Mouse (Mus musculus) ovary, adult 18-20 months (tissue): Measurements from ENCODE around the gene Slc39a7.
A peak's percentile ranks its signal among the peaks of the same experiment; 100 is the strongest.
"Not testable (repeated sequence)": the region's sequence is repeated elsewhere in the genome, so short reads cannot be mapped to it uniquely, and the experiment has no call there.

Experiments used
- DNase-seq: peaks from one replicate; pipeline ENCODE4 v3.0.0; 2022; ENCODE audit warnings: low spot score, mixed read lengths

Gene Slc39a7

GRCm38 (mm10) chr17:33999341-34000149 lies 31.9 kb downstream of the Slc39a7 start:
- no peak for DNase-seq

- not testable (repeated sequence) for DNase-seq
Measured at GRCm38 (mm10) chr17:33998697-33999096, 32.8 kb downstream of the Slc39a7 start.

DNA sequence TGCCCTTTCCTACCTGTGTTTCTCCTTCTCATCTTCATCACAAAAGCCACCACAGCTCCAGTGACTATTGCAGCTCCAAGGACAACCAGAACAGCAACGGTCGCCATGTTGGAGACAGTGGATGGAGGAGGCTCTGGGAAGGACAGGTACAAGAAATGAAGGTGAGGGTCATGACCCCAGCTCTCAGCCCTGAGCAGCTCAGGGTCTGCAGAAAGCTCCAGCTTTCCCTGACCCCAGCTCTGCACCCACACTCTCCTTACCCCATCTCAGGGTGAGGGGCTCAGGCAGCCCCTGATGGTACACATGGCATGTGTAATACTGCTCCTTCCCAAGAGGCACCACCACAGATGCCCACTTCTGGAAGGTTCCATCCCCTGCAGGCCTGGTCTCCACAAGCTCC lies 34.5 kb downstream of the Slc39a7 start:
- not testable (repeated sequence) for DNase-seq

GRCm38 (mm10) chr17:33995651-33996050 lies 35.8 kb downstream of the Slc39a7 start:
- DNase-seq: no peak

DNA sequence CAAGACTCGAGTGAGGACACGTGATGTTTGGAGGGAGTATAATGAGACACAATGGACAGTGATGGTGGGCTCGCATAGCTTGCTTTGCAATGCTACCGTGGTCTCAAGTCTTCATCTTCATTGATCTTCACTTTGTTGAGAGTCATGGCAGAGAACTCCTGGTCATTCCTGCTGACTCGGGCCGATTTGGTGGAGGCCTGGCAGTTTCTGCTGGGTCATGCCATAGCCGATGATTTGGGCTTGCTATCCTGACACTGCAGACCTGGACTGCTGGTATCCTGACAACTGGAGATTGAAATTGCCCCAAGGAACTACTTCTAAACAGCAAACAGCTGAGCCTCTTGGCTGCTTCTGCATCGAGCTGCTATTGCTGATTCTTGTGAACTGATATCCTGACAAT lies 36.5 kb downstream of the Slc39a7 start:
- DNase-seq: no peak

- no peak for DNase-seq
Measured at GRCm38 (mm10) chr17:33991788-33992664, 39.5 kb downstream of the Slc39a7 start.

DNA sequence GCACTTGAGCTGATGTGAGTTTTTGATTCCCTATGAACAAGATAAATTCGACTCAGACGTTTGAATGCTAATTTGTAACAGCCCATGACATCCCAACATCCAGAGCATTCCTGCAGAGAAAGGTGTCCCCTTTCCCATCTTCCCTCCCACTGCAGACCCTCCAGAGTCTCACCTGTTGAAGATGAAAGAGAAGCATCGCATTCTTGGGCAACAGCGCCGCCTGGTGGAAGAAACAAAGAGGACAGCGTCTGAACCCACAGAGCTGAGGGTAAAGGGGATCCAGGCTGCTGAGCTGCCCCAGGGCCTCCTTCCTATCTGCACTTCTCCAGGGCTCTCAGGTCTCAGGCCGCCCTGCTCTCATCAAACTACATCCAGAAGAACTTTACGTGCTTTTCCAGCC lies 49.3 kb downstream of the Slc39a7 start:
- DNase-seq: not testable (repeated sequence)

DNA sequence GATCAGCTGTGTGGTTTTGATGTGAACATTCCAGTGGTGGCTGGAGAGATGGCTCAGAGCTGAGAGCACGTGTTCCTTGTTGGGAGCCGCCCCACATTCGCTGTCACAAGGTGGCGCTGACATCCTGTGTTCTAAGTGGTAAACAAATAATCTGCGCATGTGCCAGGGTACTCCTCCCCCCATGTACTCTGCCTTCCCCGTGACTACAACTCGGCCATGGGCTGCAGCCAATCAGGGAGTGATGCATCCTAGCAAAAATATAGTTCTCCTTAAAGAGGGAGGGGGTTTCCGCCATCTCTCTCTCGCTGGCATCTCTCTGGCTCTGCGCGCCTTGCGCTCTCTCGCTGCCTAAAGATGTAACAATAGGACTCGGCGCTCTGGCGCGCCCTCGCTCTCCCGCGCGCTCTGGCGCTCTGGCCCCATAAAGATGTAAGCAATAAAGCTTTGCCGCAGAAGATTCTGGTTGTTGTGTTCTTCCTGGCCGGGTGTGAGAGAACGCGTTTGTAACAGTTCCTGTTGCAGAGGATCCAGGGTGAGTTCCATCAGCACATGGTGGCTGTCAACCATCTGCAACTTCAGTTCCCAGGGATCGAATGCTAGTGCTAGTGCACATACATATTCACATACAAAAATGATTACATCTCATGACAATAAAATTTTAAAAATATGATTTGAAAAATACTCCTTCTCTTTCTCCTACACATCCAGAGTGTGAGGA lies 50.1 kb downstream of the Slc39a7 start:
- DNase-seq: peak; percentile 80

DNA sequence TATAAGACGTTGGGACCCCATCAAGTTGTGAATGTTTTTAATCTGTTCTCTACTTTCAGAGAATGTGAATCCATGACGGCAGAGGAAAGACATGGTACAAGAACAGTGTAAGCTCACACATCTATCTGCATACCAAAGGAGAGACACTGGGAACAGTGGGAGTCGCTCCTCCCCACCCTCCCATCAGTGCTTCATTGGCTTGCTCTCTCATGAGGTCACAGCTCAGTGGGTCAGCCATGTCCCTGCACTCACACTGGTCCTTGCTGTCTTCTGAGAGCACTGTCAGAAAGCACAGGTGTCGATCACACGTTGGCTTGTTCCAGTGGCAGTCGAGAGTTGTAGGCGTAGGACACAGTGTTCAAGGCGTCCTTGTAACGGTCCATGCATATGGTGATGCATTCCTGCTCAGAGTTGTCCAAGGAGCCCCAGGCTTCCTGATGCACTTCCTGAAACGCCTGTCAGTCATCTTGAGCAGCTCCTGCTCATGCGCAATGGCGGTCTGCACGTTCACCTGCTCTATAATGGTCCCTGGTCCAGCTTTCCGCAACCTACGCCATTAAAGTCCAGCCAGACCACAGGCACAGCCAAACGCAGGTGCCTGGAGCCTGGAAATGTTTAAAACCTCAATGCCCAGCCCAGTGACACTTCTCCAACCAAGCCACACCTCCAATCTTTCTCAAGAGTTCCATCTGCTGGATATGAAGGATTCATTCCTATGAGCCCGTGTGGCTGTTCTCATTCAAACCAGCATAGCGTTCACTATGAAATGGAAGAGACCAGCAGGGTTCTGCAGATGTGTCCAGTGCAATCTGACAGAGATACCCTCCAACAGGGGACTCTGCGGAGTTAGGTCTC lies 51.1 kb downstream of the Slc39a7 start:
- DNase-seq: no peak

DNA sequence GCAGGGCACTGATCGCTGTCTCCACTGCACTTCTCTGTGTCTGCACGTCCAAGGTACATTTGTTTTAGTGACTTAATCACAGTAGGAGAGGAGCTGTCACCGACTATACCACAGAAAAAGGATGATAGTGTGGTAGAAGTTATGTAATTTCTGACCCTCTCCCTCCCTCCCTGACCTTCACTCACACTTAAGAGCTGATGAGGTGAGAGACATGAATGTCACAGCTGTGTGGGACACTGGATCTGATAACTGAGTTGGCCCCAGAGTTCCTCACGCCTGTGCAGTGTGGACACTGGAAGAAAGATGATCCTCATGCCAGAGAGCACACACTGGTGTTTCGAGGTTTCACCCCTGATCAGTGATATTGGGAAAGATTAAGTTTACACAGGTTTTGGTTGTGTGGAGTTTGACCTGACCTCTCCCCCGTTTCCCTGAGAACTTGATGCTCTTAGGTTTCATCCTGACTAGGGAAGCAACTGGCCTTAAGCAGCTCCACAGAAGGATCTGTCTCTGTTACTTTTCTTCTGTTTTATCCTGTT lies 51.9 kb downstream of the Slc39a7 start:
- DNase-seq: no peak

DNA sequence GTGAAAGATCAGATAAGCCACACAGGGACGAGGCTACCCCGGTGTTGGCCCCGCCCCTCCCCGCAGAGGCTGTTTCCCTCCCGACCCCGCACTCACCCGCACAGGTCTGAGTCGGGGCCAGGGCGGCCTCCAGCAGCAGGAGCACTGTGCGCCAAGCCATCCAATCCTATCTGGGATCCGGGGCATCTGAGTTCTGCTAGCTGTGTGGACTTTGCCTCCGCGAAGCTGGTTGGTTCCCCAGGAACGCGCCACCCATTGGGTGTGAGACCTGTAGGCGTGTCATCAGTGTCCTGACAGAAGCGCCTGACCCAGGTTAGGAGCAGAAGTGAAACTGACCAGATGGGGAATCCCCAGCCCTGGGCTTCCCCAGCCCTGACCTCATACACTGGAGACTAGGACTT lies 52.9 kb downstream of the Slc39a7 start:
- DNase-seq: no peak
